Mouse (Mus musculus) CD4-positive naive resting alpha-beta T cell, adult 76 days (primary cell): ENCODE measurements around the gene Olfr813. TPM values are rescaled to one million over a fixed set of nuclear protein-coding genes. Genes with fewer than 3 reads are reported as not detected.

Experiments used
- total RNA-seq: library from RNA; stranded (reverse); gene quantifications from one replicate; pipeline ENCODE4 v1.2.4, GENCODE M21; 2023

Olfr813 gene
- not detected for total RNA-seq

GRCm38 (mm10) chr10:129855067-129855466 lies at the start of gene Olfr813:
Olfr813 (plus strand) TSS chr10:129855367.

DNA sequence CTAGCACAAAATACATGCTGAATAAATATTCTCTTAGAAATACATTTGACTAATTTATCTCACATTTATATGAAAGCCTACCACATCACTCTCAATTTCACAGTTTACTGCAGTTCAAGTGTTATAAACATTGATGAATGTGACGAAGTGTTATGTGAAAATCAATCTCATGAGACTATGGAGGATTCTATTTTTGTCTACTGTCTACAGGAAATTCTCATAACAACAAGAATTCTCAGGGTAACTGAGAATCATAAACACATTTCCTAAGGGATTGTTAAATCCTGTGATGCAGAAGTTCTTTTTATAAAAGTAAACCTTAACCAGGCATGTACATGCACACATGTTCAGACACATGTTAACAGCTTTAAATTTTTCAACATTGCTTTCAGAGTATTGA lies 9.2 kb upstream of the Olfr813 start, which contains the start of gene Olfr812:
Gene Olfr812 (minus strand): TSS at position 101 of the 400 bp plus-strand sequence.

DNA sequence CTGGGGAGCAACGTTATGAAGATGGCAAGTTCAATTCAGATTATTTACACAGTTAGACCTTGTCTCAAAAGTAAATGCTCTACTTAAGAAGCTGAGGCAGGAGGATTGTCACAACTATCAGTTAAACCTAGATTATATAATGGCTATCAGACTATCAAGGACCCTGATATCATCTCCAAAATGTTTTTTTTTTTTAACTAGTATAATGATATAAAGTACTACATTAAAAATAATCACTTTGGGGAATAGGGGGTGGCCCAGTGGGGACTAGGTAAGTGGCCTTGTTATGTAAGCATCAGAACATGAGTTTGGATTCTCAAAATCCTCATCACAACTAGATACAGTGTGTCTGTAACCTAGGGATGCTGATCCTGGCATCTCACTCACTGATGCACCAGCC lies 24.6 kb downstream of the Olfr813 start, which contains the start of gene Olfr814:
Gene Olfr814 (minus strand): TSS at position 101 of the 400 bp plus-strand sequence.

DNA sequence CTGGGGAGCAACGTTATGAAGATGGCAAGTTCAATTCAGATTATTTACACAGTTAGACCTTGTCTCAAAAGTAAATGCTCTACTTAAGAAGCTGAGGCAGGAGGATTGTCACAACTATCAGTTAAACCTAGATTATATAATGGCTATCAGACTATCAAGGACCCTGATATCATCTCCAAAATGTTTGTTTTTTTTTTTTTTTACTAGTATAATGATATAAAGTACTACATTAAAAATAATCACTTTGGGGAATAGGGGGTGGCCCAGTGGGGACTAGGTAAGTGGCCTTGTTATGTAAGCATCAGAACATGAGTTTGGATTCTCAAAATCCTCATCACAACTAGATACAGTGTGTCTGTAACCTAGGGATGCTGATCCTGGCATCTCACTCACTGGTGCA lies 50.6 kb downstream of the Olfr813 start, which contains the start of gene Olfr815:
Gene Olfr815 (minus strand): TSS at position 101 of the 400 bp plus-strand sequence.

Other genes starting within 250 kb of the Olfr813 start
- gene Olfr796, start 242.8 kb upstream of the Olfr813 start, total RNA-seq, result not detected
- gene Olfr798, start 227.4 kb upstream of the Olfr813 start, total RNA-seq, result not detected
- gene Olfr799, start 217.9 kb upstream of the Olfr813 start, total RNA-seq, result not detected
- not detected for gene Olfr800, start 197.7 kb upstream of the Olfr813 start, total RNA-seq
- not detected for gene Olfr801, start 181.5 kb upstream of the Olfr813 start, total RNA-seq
- not detected for gene Olfr802, start 167.2 kb upstream of the Olfr813 start, total RNA-seq
- not detected for gene Olfr803, start 161.1 kb upstream of the Olfr813 start, total RNA-seq
- gene Olfr804, start 152.2 kb upstream of the Olfr813 start, total RNA-seq, result not detected
- gene Olfr805, start 126.0 kb upstream of the Olfr813 start, total RNA-seq, result not detected
- gene Olfr806, start 113.4 kb upstream of the Olfr813 start, total RNA-seq, result not detected
- gene Olfr807, start 97.6 kb upstream of the Olfr813 start, total RNA-seq, result not detected
- gene Olfr808, start 89.9 kb upstream of the Olfr813 start, total RNA-seq, result not detected
- gene Olfr809, start 80.7 kb upstream of the Olfr813 start, total RNA-seq, result not detected
- gene Olfr810, start 60.5 kb upstream of the Olfr813 start, total RNA-seq, result not detected
- not detected for gene Olfr811, start 51.0 kb upstream of the Olfr813 start, total RNA-seq
- not detected for gene Olfr812, start 9.3 kb upstream of the Olfr813 start, total RNA-seq
- not detected for gene Olfr814, start 24.5 kb downstream of the Olfr813 start, total RNA-seq
- gene Olfr815, start 50.5 kb downstream of the Olfr813 start, total RNA-seq, result not detected
- not detected for gene Olfr816, start 60.2 kb downstream of the Olfr813 start, total RNA-seq
- not detected for gene Olfr818, start 93.7 kb downstream of the Olfr813 start, total RNA-seq
- not detected for gene Olfr819, start 111.9 kb downstream of the Olfr813 start, total RNA-seq
- gene Olfr247, start 120.8 kb downstream of the Olfr813 start, total RNA-seq, result not detected
- not detected for gene Gm10310, start 129.7 kb downstream of the Olfr813 start, total RNA-seq
- gene Olfr820, start 157.3 kb downstream of the Olfr813 start, total RNA-seq, result not detected
- not detected for gene Olfr821, start 175.0 kb downstream of the Olfr813 start, total RNA-seq
- gene Olfr822, start 215.8 kb downstream of the Olfr813 start, total RNA-seq, result not detected